Mouse (Mus musculus) liver, postnatal 0 days (tissue): ENCODE results near the gene Zfp775.

Source experiments
- CTCF ChIP-seq: sonication (generic); IDR thresholded peaks from 2 replicates; pipeline ENCODE4 v1.5.1; 2016; ENCODE audit warnings: antibody characterized with exemption, low read depth
- EP300 ChIP-seq: IDR thresholded peaks from 2 replicates; pipeline ENCODE4 v1.6.1; 2016; ENCODE audit warnings: antibody characterized with exemption, low read depth, mild to moderate bottlenecking

- TF ChIP-seq CTCF (no peak), EP300 (no peak)
Observed at GRCm38 (mm10) chr6:48553819-48554218, 48.0 kb upstream of the Zfp775 start.
